Mouse (Mus musculus) neural tube, embryonic 11.5 days (tissue): Measurements from ENCODE around the gene Ripply3. TPM values are rescaled to one million over a fixed set of nuclear protein-coding genes. Genes with fewer than 3 reads are reported as not detected.

Source experiments
- ATAC-seq: fragments of 200-750 bp; cut with Nextera tagmentation; 2 replicates; pipeline ENCODE4 v1.8.0; 2017; ENCODE audit warnings: moderate number of reproducible peaks, mild to moderate bottlenecking, moderate TSS enrichment, moderate library complexity; ENCODE audit not compliant: insufficient read depth, low FRiP score, low TSS enrichment
- DNase-seq: peaks from one replicate; pipeline ENCODE4 v3.0.0-alpha.2; 2015; ENCODE audit warnings: low spot score
- H3K27ac ChIP-seq: fragments of 300-500 bp; sonication (generic); 2 replicates; pipeline ENCODE4 v1.5.1; 2014; ENCODE audit warnings: low read depth, mild to moderate bottlenecking, low read length
- H3K27me3 ChIP-seq: fragments of 300-500 bp; sonication (generic); 2 replicates; pipeline ENCODE4 v1.6.1; 2014; ENCODE audit warnings: mild to moderate bottlenecking, low read length, mixed read lengths; ENCODE audit not compliant: control insufficient read depth, insufficient read depth
- H3K36me3 ChIP-seq: fragments of 300-500 bp; sonication (generic); 2 replicates; pipeline ENCODE4 v1.6.1; 2014; ENCODE audit warnings: mild to moderate bottlenecking, low read length, moderate library complexity, mixed read lengths; ENCODE audit not compliant: control insufficient read depth, insufficient read depth
- H3K4me1 ChIP-seq: fragments of 300-500 bp; sonication (generic); 2 replicates; pipeline ENCODE4 v1.6.1; 2014; ENCODE audit warnings: low read length, mixed read lengths; ENCODE audit not compliant: control insufficient read depth, insufficient read depth
- H3K4me2 ChIP-seq: fragments of 300-500 bp; sonication (generic); 2 replicates; pipeline ENCODE4 v1.6.1; 2014; ENCODE audit warnings: low read depth, mild to moderate bottlenecking, moderate library complexity
- H3K4me3 ChIP-seq: fragments of 300-500 bp; sonication (generic); 2 replicates; pipeline ENCODE4 v1.5.1; 2014; ENCODE audit warnings: low read depth, low read length
- H3K9ac ChIP-seq: fragments of 300-500 bp; sonication (generic); 2 replicates; pipeline ENCODE4 v1.6.1; 2014; ENCODE audit warnings: mild to moderate bottlenecking, low read length
- H3K9me3 ChIP-seq: fragments of 300-500 bp; sonication (generic); 2 replicates; pipeline ENCODE4 v1.6.1; 2016; ENCODE audit warnings: low read length; ENCODE audit not compliant: control insufficient read depth
- WGBS: fragments of 180-500 bp; shearing (Covaris S2); extraction: QIAGEN DNeasy Blood & Tissue Kit; methylation state at CpG from one replicate; pipeline ENCODE4 v1.1.7; 2014; 5-methylcytosine and 5-hydroxymethylcytosine counted together
- polyA plus RNA-seq: library from polyadenylated mRNA; unstranded; fragments of >200 nt; fragmentation: Nextera tagmentation; extraction: Ambion mirVana; gene quantifications from 2 replicates; pipeline ENCODE4 v1.2.1, GENCODE M21; 2014

Gene Ripply3
- polyA plus RNA-seq = 5.2 and 5.9 TPM in 2 replicates

- WGBS = 2% methylated on average over 63 of the region's 63 CpGs
Measured at GRCm38 (mm10) chr16:94327781-94328711, at the start of gene Ripply3. Gene Ripply3 (plus strand): TSS chr16:94328420.

GRCm38 (mm10) chr16:94283972-94284371, 44.2 kb upstream of the Ripply3 start:
- ATAC-seq (no peak), DNase-seq (no peak)
- Histone ChIP-seq H3K27me3 (no peaks in the 10 kb centered on the region), H3K9me3 (peaks cover 3% of the 10 kb centered on the region; the same call in 1 of the 2 replicates), H3K4me3 (no peak overlapping the region), H3K27ac (no peak overlapping the region), H3K36me3 (no peaks in the 10 kb centered on the region), H3K4me1 (no peaks in the 10 kb centered on the region), H3K9ac (no peak overlapping the region), H3K4me2 (no peak overlapping the region)
- whole genome bisulfite sequencing = 93% methylated on average over 3 of the region's 3 CpGs

More at GRCm38 (mm10) chr16:94327781-94328711, at the start of gene Ripply3:
- ATAC-seq (peak; percentile 48; the same call in 1 of the 2 replicates), DNase-seq (peak; percentile 52)
- peak within 1 kb of the TSS; percentile 47 for H3K4me3 ChIP-seq
- peaks cover 8% of the 10 kb centered on the region for H3K4me1 ChIP-seq
- no peaks in the 10 kb centered on the region for H3K36me3 ChIP-seq
- peak within 1 kb of the TSS; percentile 58 for H3K4me2 ChIP-seq
- H3K9ac ChIP-seq = peak within 1 kb of the TSS; percentile 56
- H3K27me3 ChIP-seq = peaks cover 25% of the 10 kb centered on the region
- H3K27ac ChIP-seq = no peak within 1 kb of the TSS
- H3K9me3 ChIP-seq = no peaks in the 10 kb centered on the region

GRCm38 (mm10) chr16:94287826-94288225, 40.4 kb upstream of the Ripply3 start:
- Histone ChIP-seq H3K27me3 (no peaks in the 10 kb centered on the region), H3K27ac (no peak overlapping the region), H3K9ac (no peak overlapping the region), H3K9me3 (no peaks in the 10 kb centered on the region), H3K4me1 (no peaks in the 10 kb centered on the region; the same call in 1 of the 2 replicates), H3K4me3 (no peak overlapping the region), H3K36me3 (no peaks in the 10 kb centered on the region), H3K4me2 (no peak overlapping the region)
- no peak for ATAC-seq
- DNase-seq = no peak
- 83% methylated on average over 9 of the region's 9 CpGs for WGBS

GRCm38 (mm10) chr16:94289138-94290072, 38.8 kb upstream of the Ripply3 start:
- DNase-seq (peak; percentile 38), ATAC-seq (peak; percentile 60; the same call in 1 of the 2 replicates)
- Histone ChIP-seq H3K27ac (0 out of 2 replicates have a peak overlapping the region, but pooled peaks have one; percentile 20), H3K9me3 (no peaks in the 10 kb centered on the region), H3K4me3 (peak overlapping the region; percentile 90), H3K9ac (peak overlapping the region; percentile 84), H3K36me3 (no peaks in the 10 kb centered on the region), H3K4me2 (peak overlapping the region; percentile 99), H3K27me3 (no peaks in the 10 kb centered on the region), H3K4me1 (no peaks in the 10 kb centered on the region; the same call in 1 of the 2 replicates)
- 18% methylated on average over 33 of the region's 39 CpGs for whole genome bisulfite sequencing

- Histone ChIP-seq H3K9ac (peak overlapping the region; percentile 84), H3K9me3 (no peaks in the 10 kb centered on the region), H3K4me2 (peak overlapping the region; percentile 99), H3K4me1 (no peaks in the 10 kb centered on the region; the same call in 1 of the 2 replicates), H3K27ac (0 out of 2 replicates have a peak overlapping the region, but pooled peaks have one; percentile 20), H3K36me3 (no peaks in the 10 kb centered on the region), H3K4me3 (peak overlapping the region; percentile 90), H3K27me3 (no peaks in the 10 kb centered on the region)
- peak; percentile 95 for ATAC-seq
- DNase-seq = peak; percentile 90
- WGBS = 5% methylated on average over 52 of the region's 52 CpGs
Measured at GRCm38 (mm10) chr16:94290073-94290999, 37.9 kb upstream of the Ripply3 start.

GRCm38 (mm10) chr16:94291141-94291540, 37.1 kb upstream of the Ripply3 start:
- no peak for DNase-seq
- Histone ChIP-seq H3K4me2 (no peak overlapping the region), H3K36me3 (no peaks in the 10 kb centered on the region), H3K9me3 (no peaks in the 10 kb centered on the region), H3K4me1 (no peaks in the 10 kb centered on the region; the same call in 1 of the 2 replicates), H3K27ac (no peak overlapping the region), H3K4me3 (no peak overlapping the region), H3K27me3 (no peaks in the 10 kb centered on the region), H3K9ac (no peak overlapping the region)
- WGBS = 95% methylated on average over 4 of the region's 4 CpGs
- no peak for ATAC-seq

- H3K4me1 ChIP-seq = peaks cover 11% of the 10 kb centered on the region
- no peak for DNase-seq
- H3K4me3 ChIP-seq = no peak overlapping the region
- ATAC-seq = no peak
- no peaks in the 10 kb centered on the region for H3K27me3 ChIP-seq
- no peak overlapping the region for H3K4me2 ChIP-seq
- H3K9me3 ChIP-seq = no peaks in the 10 kb centered on the region
- 91% methylated on average over 5 of the region's 5 CpGs for WGBS
- H3K9ac ChIP-seq = no peak overlapping the region
- H3K27ac ChIP-seq = no peak overlapping the region
- H3K36me3 ChIP-seq = no peaks in the 10 kb centered on the region
Measured at GRCm38 (mm10) chr16:94298081-94298480, 30.1 kb upstream of the Ripply3 start.
